Mouse (Mus musculus): ENCODE measurements around the gene Borcs6. TPM values are rescaled to one million over a fixed set of nuclear protein-coding genes. Genes with fewer than 3 reads are reported as not detected.

Gene Borcs6
- polyA plus RNA-seq, 1 experiment from 2014 or later, result 9.5 TPM

GRCm38 (mm10) chr11:69052824-69053421, 6.6 kb upstream of the Borcs6 start:
- H3K36me3 ChIP-seq, result peaks cover 48% of the 10 kb centered on the region

GRCm38 (mm10) chr11:69053848-69054247, 5.7 kb upstream of the Borcs6 start:
- H3K4me1 ChIP-seq, result peaks cover 13% of the 10 kb centered on the region
- peaks cover 39% of the 10 kb centered on the region for H3K36me3 ChIP-seq
- no peaks in the 10 kb centered on the region for H3K9me3 ChIP-seq
- no peak overlapping the region for H3K9ac ChIP-seq
- no peak for ATAC-seq (ENCODE audit: low FRiP score, low read depth)
- no peaks in the 10 kb centered on the region for H3K27me3 ChIP-seq
- H3K4me3 ChIP-seq, result no peak overlapping the region
- no peak overlapping the region for H3K4me2 ChIP-seq (replicated peaks)
- 80% methylated on average over 3 of the region's 3 CpGs for WGBS
- no peak overlapping the region for H3K27ac ChIP-seq

More at GRCm38 (mm10) chr11:69052824-69053421, 6.6 kb upstream of the Borcs6 start:
- 82% methylated on average over 2 of the region's 2 CpGs for WGBS
- Histone ChIP-seq H3K9ac (no peak overlapping the region), H3K4me2 (replicated peaks) (no peak overlapping the region), H3K27ac (no peak overlapping the region), H3K9me3 (no peaks in the 10 kb centered on the region), H3K27me3 (no peaks in the 10 kb centered on the region), H3K4me3 (no peak overlapping the region), H3K4me1 (peaks cover 10% of the 10 kb centered on the region)
- no peak for ATAC-seq (ENCODE audit: low FRiP score, low read depth)

- H3K9ac ChIP-seq, result peak overlapping the region; percentile 73
- no peaks in the 10 kb centered on the region for H3K9me3 ChIP-seq
- peaks cover 24% of the 10 kb centered on the region for H3K4me1 ChIP-seq
- H3K4me3 ChIP-seq, result peak overlapping the region; percentile 90
- ATAC-seq (ENCODE audit: low FRiP score, low read depth), result no peak
- WGBS, result 75% methylated on average over 2 of the region's 2 CpGs
- peak overlapping the region; percentile 95 for H3K4me2 ChIP-seq (replicated peaks)
- no peak overlapping the region for H3K27ac ChIP-seq
- H3K27me3 ChIP-seq, result no peaks in the 10 kb centered on the region
- H3K36me3 ChIP-seq, result peaks cover 10% of the 10 kb centered on the region
Measured at GRCm38 (mm10) chr11:69058265-69058664, 1.3 kb upstream of the Borcs6 start.

- H3K9me3 ChIP-seq, result no peaks in the 10 kb centered on the region
- H3K4me2 ChIP-seq (replicated peaks), result peak overlapping the region; percentile 95
- H3K36me3 ChIP-seq, result peaks cover 5% of the 10 kb centered on the region
- peaks cover 24% of the 10 kb centered on the region for H3K4me1 ChIP-seq
- 0 out of 2 replicates have a peak, but pooled peaks have one; percentile 2 for ATAC-seq (ENCODE audit: low FRiP score, low read depth)
- H3K27ac ChIP-seq, result peak overlapping the region; percentile 59; the same call in 1 of the 2 replicates
- no peaks in the 10 kb centered on the region for H3K27me3 ChIP-seq
- WGBS, result 3% methylated on average over 19 of the region's 19 CpGs
- H3K4me3 ChIP-seq, result peak overlapping the region; percentile 90
- peak overlapping the region; percentile 73 for H3K9ac ChIP-seq
Measured at GRCm38 (mm10) chr11:69058729-69059356, 674 bp upstream of the Borcs6 start.

GRCm38 (mm10) chr11:69059975-69060411, 476 bp downstream of the Borcs6 start:
- H3K27me3 ChIP-seq, result no peaks in the 10 kb centered on the region
- peak; percentile 4; the same call in 1 of the 2 replicates for ATAC-seq (ENCODE audit: low FRiP score, low read depth)
- no peaks in the 10 kb centered on the region for H3K9me3 ChIP-seq
- peak overlapping the region; percentile 95 for H3K4me2 ChIP-seq (replicated peaks)
- under 1% methylated on average over 41 of the region's 49 CpGs for WGBS
- peak overlapping the region; percentile 88 for H3K9ac ChIP-seq
- H3K4me3 ChIP-seq, result peak overlapping the region; percentile 90
- no peaks in the 10 kb centered on the region for H3K36me3 ChIP-seq
- peak overlapping the region; percentile 86 for H3K27ac ChIP-seq
- peaks cover 33% of the 10 kb centered on the region for H3K4me1 ChIP-seq

- ATAC-seq (ENCODE audit: low FRiP score, low read depth), result no peak
- peak overlapping the region; percentile 88 for H3K9ac ChIP-seq
- H3K4me1 ChIP-seq, result peaks cover 33% of the 10 kb centered on the region
- WGBS, result 2% methylated on average over 40 of the region's 40 CpGs
- peak overlapping the region; percentile 95 for H3K4me2 ChIP-seq (replicated peaks)
- no peaks in the 10 kb centered on the region for H3K36me3 ChIP-seq
- H3K27ac ChIP-seq, result peak overlapping the region; percentile 86; the same call in 1 of the 2 replicates
- H3K9me3 ChIP-seq, result no peaks in the 10 kb centered on the region
- H3K4me3 ChIP-seq, result peak overlapping the region; percentile 90
- H3K27me3 ChIP-seq, result no peaks in the 10 kb centered on the region
Measured at GRCm38 (mm10) chr11:69060448-69061254, 1.1 kb downstream of the Borcs6 start.

GRCm38 (mm10) chr11:69061255-69061912, 1.9 kb downstream of the Borcs6 start:
- Histone ChIP-seq H3K4me2 (replicated peaks) (peak overlapping the region; percentile 95), H3K4me3 (peak overlapping the region; percentile 90), H3K27ac (no peak overlapping the region), H3K36me3 (no peaks in the 10 kb centered on the region), H3K9ac (peak overlapping the region; percentile 88), H3K27me3 (no peaks in the 10 kb centered on the region), H3K4me1 (peaks cover 40% of the 10 kb centered on the region), H3K9me3 (no peaks in the 10 kb centered on the region)
- no peak for ATAC-seq (ENCODE audit: low FRiP score, low read depth)
- WGBS, result 8% methylated on average over 17 of the region's 17 CpGs

GRCm38 (mm10) chr11:69062194-69062760, 2.8 kb downstream of the Borcs6 start:
- under 1% methylated on average over 17 of the region's 17 CpGs for WGBS
- H3K27ac ChIP-seq, result no peak overlapping the region
- H3K4me3 ChIP-seq, result peak overlapping the region; percentile 90
- no peak for ATAC-seq (ENCODE audit: low FRiP score, low read depth)
- no peaks in the 10 kb centered on the region for H3K27me3 ChIP-seq
- H3K36me3 ChIP-seq, result no peaks in the 10 kb centered on the region
- H3K9me3 ChIP-seq, result no peaks in the 10 kb centered on the region
- H3K4me1 ChIP-seq, result peaks cover 44% of the 10 kb centered on the region
- H3K9ac ChIP-seq, result no peak overlapping the region
- peak overlapping the region; percentile 95 for H3K4me2 ChIP-seq (replicated peaks)

- Histone ChIP-seq H3K9me3 (no peaks in the 10 kb centered on the region), H3K4me2 (replicated peaks) (peak overlapping the region; percentile 95), H3K36me3 (no peaks in the 10 kb centered on the region), H3K27me3 (no peaks in the 10 kb centered on the region), H3K9ac (peak overlapping the region; percentile 59), H3K27ac (peak overlapping the region; percentile 52; the same call in 1 of the 2 replicates), H3K4me3 (peak overlapping the region; percentile 90), H3K4me1 (peaks cover 44% of the 10 kb centered on the region)
- WGBS, result under 1% methylated on average over 19 of the region's 19 CpGs
- peak; percentile 26 for ATAC-seq (ENCODE audit: low FRiP score, low read depth)
Measured at GRCm38 (mm10) chr11:69062761-69063224, 3.3 kb downstream of the Borcs6 start.

GRCm38 (mm10) chr11:69063413-69064201, 4.1 kb downstream of the Borcs6 start:
- H3K9me3 ChIP-seq, result no peaks in the 10 kb centered on the region
- 0 out of 2 replicates have a peak, but pooled peaks have one; percentile 12 for ATAC-seq (ENCODE audit: low FRiP score, low read depth)
- peak overlapping the region; percentile 95 for H3K4me2 ChIP-seq (replicated peaks)
- peak overlapping the region; percentile 78 for H3K9ac ChIP-seq
- under 1% methylated on average over 31 of the region's 31 CpGs for WGBS
- no peaks in the 10 kb centered on the region for H3K27me3 ChIP-seq
- peak overlapping the region; percentile 90 for H3K4me3 ChIP-seq
- no peaks in the 10 kb centered on the region for H3K36me3 ChIP-seq
- peak overlapping the region; percentile 85 for H3K27ac ChIP-seq
- peaks cover 38% of the 10 kb centered on the region for H3K4me1 ChIP-seq

All from limb, embryonic 13.5 days (tissue).